Mouse (Mus musculus): ENCODE measurements around the gene Slc22a13. TPM values are rescaled to one million over a fixed set of nuclear protein-coding genes. Genes with fewer than 3 reads are reported as not detected.

The Slc22a13 gene
- polyA plus RNA-seq (2014; fragmentation: Illumina TruSeq; extraction: RNeasy Lipid Tissue Mini Kit (QIAGEN cat#74804); ENCODE audit: low read depth, low replicate concordance): not detected

GRCm38 (mm10) chr9:119208998-119209397 lies at the start of gene Slc22a13:
Gene Slc22a13, minus strand, starts transcription at chr9:119209098.

DNA sequence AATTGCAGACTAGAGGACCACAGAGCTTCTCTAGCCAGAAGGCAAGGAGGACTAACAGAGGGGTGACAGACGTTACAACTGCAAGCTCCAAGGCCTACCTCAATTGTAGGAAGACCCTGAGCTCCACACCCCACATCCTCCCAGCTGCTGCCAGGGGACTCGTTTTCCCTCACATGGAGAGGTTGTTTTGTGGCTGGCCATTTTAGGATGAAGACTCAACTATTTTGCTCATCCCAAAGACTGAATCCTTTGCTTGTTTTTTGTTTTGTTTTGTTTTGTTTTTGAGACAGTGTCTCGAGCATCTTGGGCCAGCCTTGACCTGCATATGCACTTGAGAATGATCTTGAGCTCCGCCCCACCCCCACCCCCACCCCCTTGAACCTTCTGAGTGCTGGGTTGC lies 50.0 kb downstream of the Slc22a13 start, which contains the start of gene Gm47289:
Gene Gm47289 (plus strand): TSS at position 301 of the 400 bp plus-strand sequence.

DNA sequence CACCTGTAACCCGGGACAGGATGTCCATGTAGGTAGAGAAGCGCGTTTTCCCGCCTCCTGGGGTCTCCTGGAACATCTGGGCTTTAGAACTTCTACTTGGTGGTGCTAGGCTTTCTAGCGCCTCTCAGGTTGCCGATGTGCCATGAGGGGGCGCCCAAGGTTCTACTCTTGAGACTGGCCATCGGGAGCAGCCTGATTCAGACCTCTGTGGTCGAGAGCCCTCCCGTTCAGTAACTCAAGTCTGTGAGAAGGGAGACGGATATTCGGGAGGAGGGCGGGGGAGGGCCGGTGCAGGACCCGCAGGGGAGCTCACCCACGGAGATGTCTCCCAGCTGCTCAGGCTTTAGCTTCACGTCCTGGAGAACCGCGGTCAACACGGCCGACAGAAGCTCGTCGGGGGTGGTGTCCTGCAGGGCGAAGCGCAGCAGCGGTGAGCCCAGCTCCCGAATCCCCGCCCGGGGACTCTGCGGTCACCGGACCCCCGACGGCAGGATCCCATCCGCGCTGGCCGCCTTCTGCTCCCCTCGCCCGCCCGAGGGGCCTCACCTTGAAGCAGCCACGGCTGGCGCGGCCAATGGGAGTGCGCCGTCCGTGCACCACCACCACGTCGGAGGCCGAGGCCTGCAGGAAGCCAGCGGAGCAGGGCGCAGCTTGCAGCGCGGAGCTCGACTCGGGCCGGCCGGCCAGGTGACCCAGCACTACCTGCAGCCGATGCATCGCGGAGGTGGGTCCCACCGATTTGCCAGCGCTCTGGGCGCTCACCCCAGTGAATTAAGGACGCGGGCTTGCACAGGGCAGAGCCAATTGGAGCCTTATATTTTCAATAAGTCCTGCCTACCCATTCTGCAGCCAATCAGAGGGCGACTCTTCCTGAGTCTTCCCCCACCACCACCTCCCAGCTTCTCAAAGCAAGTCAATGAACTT lies 52.4 kb downstream of the Slc22a13 start, which contains the start of gene Acaa1b:
Gene Acaa1b (minus strand): TSS at position 816 of the 924 bp plus-strand sequence.

Other genes starting within 250 kb of the Slc22a13 start
- gene Vill, start 156.3 kb downstream of the Slc22a13 start, polyA plus RNA-seq (2014; fragmentation: Illumina TruSeq; extraction: RNeasy Lipid Tissue Mini Kit (QIAGEN cat#74804); ENCODE audit: low read depth, low replicate concordance): 6.5 TPM
- 18.7 TPM for gene Plcd1, start 115.6 kb downstream of the Slc22a13 start, polyA plus RNA-seq (2014; fragmentation: Illumina TruSeq; extraction: RNeasy Lipid Tissue Mini Kit (QIAGEN cat#74804); ENCODE audit: low read depth, low replicate concordance)
- 12.8 TPM for gene Dlec1, start 106.6 kb downstream of the Slc22a13 start, polyA plus RNA-seq (2014; fragmentation: Illumina TruSeq; extraction: RNeasy Lipid Tissue Mini Kit (QIAGEN cat#74804); ENCODE audit: low read depth, low replicate concordance)
- gene Acaa1b, start 52.0 kb downstream of the Slc22a13 start, polyA plus RNA-seq (2014; fragmentation: Illumina TruSeq; extraction: RNeasy Lipid Tissue Mini Kit (QIAGEN cat#74804); ENCODE audit: low read depth, low replicate concordance): 20.9 TPM
- gene Gm47289, start 49.9 kb downstream of the Slc22a13 start, polyA plus RNA-seq (2014; fragmentation: Illumina TruSeq; extraction: RNeasy Lipid Tissue Mini Kit (QIAGEN cat#74804); ENCODE audit: low read depth, low replicate concordance): not detected
- 26.0 TPM for gene Oxsr1, start 113.3 kb upstream of the Slc22a13 start, polyA plus RNA-seq (2014; fragmentation: Illumina TruSeq; extraction: RNeasy Lipid Tissue Mini Kit (QIAGEN cat#74804); ENCODE audit: low read depth, low replicate concordance)
- 118 TPM for gene Acaa1a, start 130.6 kb upstream of the Slc22a13 start, polyA plus RNA-seq (2014; fragmentation: Illumina TruSeq; extraction: RNeasy Lipid Tissue Mini Kit (QIAGEN cat#74804); ENCODE audit: low read depth, low replicate concordance)
- gene Myd88, start 132.3 kb upstream of the Slc22a13 start, polyA plus RNA-seq (2014; fragmentation: Illumina TruSeq; extraction: RNeasy Lipid Tissue Mini Kit (QIAGEN cat#74804); ENCODE audit: low read depth, low replicate concordance): 47.6 TPM
- 14.4 TPM for gene Xylb, start 148.3 kb upstream of the Slc22a13 start, polyA plus RNA-seq (2014; fragmentation: Illumina TruSeq; extraction: RNeasy Lipid Tissue Mini Kit (QIAGEN cat#74804); ENCODE audit: low read depth, low replicate concordance)
- gene Slc22a14, start 156.5 kb upstream of the Slc22a13 start, polyA plus RNA-seq (2014; fragmentation: Illumina TruSeq; extraction: RNeasy Lipid Tissue Mini Kit (QIAGEN cat#74804); ENCODE audit: low read depth, low replicate concordance): 6.0 TPM
- 2.8 TPM for gene Acvr2b, start 193.0 kb upstream of the Slc22a13 start, polyA plus RNA-seq (2014; fragmentation: Illumina TruSeq; extraction: RNeasy Lipid Tissue Mini Kit (QIAGEN cat#74804); ENCODE audit: low read depth, low replicate concordance)
- 8.7 TPM for gene Exog, start 235.8 kb upstream of the Slc22a13 start, polyA plus RNA-seq (2014; fragmentation: Illumina TruSeq; extraction: RNeasy Lipid Tissue Mini Kit (QIAGEN cat#74804); ENCODE audit: low read depth, low replicate concordance)

Data from adipose tissue, adult 10 weeks (tissue).